Mouse (Mus musculus) cortical plate, adult 2 months (tissue): Measurements from ENCODE around the gene Pbxip1.
A peak's percentile ranks its signal among the peaks of the same experiment; 100 is the strongest.

Source experiments
- CTCF ChIP-seq: fragments of 200-500 bp; IDR thresholded peaks from 2 replicates; pipeline ENCODE4 v1.5.1; 2011; ENCODE audit warnings: mild to moderate bottlenecking, control low read depth, low read length; ENCODE audit not compliant: insufficient read depth; ENCODE audit errors: extremely low read depth
- POLR2A ChIP-seq: fragments of 200-500 bp; IDR thresholded peaks from 2 replicates; pipeline ENCODE4 v1.6.1; 2011; ENCODE audit warnings: mild to moderate bottlenecking, low read length, control low read depth; ENCODE audit not compliant: insufficient read depth; ENCODE audit errors: extremely low read depth

GRCm38 (mm10) chr3:89393605-89394004 lies 42.9 kb upstream of the Pbxip1 start:
- TF ChIP-seq CTCF (no peak), POLR2A (peak; percentile 55)
